In the genomic region with DNA sequence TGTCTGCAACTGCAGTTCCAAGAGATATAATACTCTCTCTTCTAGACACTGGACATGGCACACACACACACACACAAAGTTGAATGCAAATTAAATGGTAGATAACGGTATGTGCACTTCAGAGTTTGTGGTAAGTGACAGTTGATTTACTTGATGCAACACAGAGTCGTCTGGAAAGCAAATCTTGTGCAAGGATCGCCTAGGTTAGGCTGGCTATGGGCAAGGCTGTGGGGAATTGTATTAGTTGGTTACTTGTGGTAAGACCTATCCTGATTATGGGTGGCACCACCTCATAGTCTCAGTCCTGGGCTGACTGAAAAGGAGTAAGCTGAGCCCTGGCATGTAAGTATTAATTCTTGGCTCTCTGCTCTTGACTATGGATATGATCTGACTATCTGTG, we compare ENCODE assay signal across 19 mouse cellular contexts.
"Had no signal": no experiment of that assay in that cellular context is flagged by ENCODE, and none has a peak within 500 bp of the region (broad histone marks: within the 10 kb centered on the region; RNA-seq: fewer than 3 reads in every experiment).

No protein-coding gene starts in this region.

- H3K4me1 ChIP-seq: midbrain, embryonic 10.5 days; midbrain, embryonic 12.5 days; neural tube, embryonic 13.5 days; neural tube, embryonic 15.5 days had no signal

- H3K4me3 ChIP-seq: midbrain, embryonic 10.5 days; midbrain, embryonic 12.5 days; myocyte; neural tube, embryonic 13.5 days; neural tube, embryonic 15.5 days had no signal

- DNase-seq: lung, adult 18-20 months; lung, embryonic 14.5 days; lung, postnatal 10 days; lung, postnatal 4 days; midbrain, embryonic 14.5 days; retina, postnatal 1 day; right cerebral cortex, adult 18-20 months; right cerebral cortex, postnatal 25 days; right cerebral cortex, postnatal 4 days; spleen, adult 18-20 months; thymus, adult 18-20 months; thymus, postnatal 14 days; thymus, postnatal 36 days had no signal

- ATAC-seq: midbrain, embryonic 16.5 days had no signal

- H3K9me3 ChIP-seq: midbrain, embryonic 10.5 days; midbrain, embryonic 12.5 days; neural tube, embryonic 13.5 days; neural tube, embryonic 15.5 days had no signal

- H3K27ac ChIP-seq: midbrain, embryonic 10.5 days; midbrain, embryonic 12.5 days; neural tube, embryonic 13.5 days; neural tube, embryonic 15.5 days had no signal

- H3K36me3 ChIP-seq: midbrain, embryonic 10.5 days; midbrain, embryonic 12.5 days; neural tube, embryonic 13.5 days; neural tube, embryonic 15.5 days had no signal

- H3K27me3 ChIP-seq: midbrain, embryonic 12.5 days; neural tube, embryonic 13.5 days; neural tube, embryonic 15.5 days had no signal

- H3K4me2 ChIP-seq: lung, embryonic 14.5 days; midbrain, embryonic 12.5 days; neural tube, embryonic 13.5 days; neural tube, embryonic 15.5 days had no signal

- H3K9ac ChIP-seq: lung, embryonic 14.5 days; midbrain, embryonic 12.5 days; neural tube, embryonic 13.5 days; neural tube, embryonic 15.5 days had no signal
